Mouse (Mus musculus): Measurements from ENCODE around the gene Fcho2. TPM values are rescaled to one million over a fixed set of nuclear protein-coding genes. Genes with fewer than 3 reads are reported as not detected.

The Fcho2 gene
- total and polyA plus RNA-seq, 3 experiments: 2.2 to 5.8 TPM; not detected in 1

- DNase-seq (ENCODE audit: low read depth, low spot score): peak; percentile 9
- no peak overlapping the region for H3K27ac ChIP-seq (ENCODE audit: control insufficient read depth, low read depth, low read length)
- no peaks in the 10 kb centered on the region for H3K36me3 ChIP-seq (ENCODE audit: control insufficient read depth in 1 of 2, insufficient read depth in 2 of 2, low read length in 2 of 2)
- no peak overlapping the region for H3K4me3 ChIP-seq (ENCODE audit: control insufficient read depth in 1 of 2, insufficient read depth in 1 of 2, low read depth in 2 of 2, low read length in 2 of 2)
- no peaks in the 10 kb centered on the region for H3K4me1 ChIP-seq (ENCODE audit: control insufficient read depth in 1 of 2, insufficient read depth in 2 of 2, low read length in 2 of 2)
- no peak overlapping the region for H3K9ac ChIP-seq (ENCODE audit: control insufficient read depth, low read depth, low read length, poor library complexity, severe bottlenecking)
- H3K79me2 ChIP-seq (ENCODE audit: control insufficient read depth, insufficient read depth, low read length, poor library complexity): no peaks in the 10 kb centered on the region
- TF ChIP-seq BHLHE40 (IDR thresholded peaks at IDR 0.05; ENCODE audit: borderline replicate concordance, low read depth, low read length) (no peak), ELF1 (IDR thresholded peaks at IDR 0.05; ENCODE audit: low read depth, low read length) (no peak), NRF1 (IDR thresholded peaks at IDR 0.05; ENCODE audit: insufficient read depth, low read depth, low read length, poor library complexity, severe bottlenecking) (no peak), MEF2A (IDR thresholded peaks at IDR 0.05; ENCODE audit: extremely low read depth, insufficient replicate concordance, low read depth, low read length, poor library complexity, severe bottlenecking) (no peak), ZKSCAN1 (IDR thresholded peaks at IDR 0.05; ENCODE audit: low read depth, low read length) (no peak)
- no peaks in the 10 kb centered on the region for H3K9me3 ChIP-seq (replicated peaks; ENCODE audit: insufficient read depth, low read length)
- H3K27me3 ChIP-seq (ENCODE audit: control insufficient read depth in 1 of 2, insufficient read depth in 2 of 2, low read length in 2 of 2): no peaks in the 10 kb centered on the region
Observed at GRCm38 (mm10) chr13:98700661-98701308, 114.5 kb downstream of the Fcho2 start.

- TF ChIP-seq TAL1 (IDR thresholded peaks at IDR 0.05; ENCODE audit: low read length): no peak
Observed at GRCm38 (mm10) chr13:98699982-98700540, 115.2 kb downstream of the Fcho2 start.

GRCm38 (mm10) chr13:98699051-98699744 is 116.1 kb downstream of the Fcho2 start:
- no peaks in the 10 kb centered on the region for H3K9me3 ChIP-seq (replicated peaks; ENCODE audit: insufficient read depth, low read length)
- H3K4me3 ChIP-seq (ENCODE audit: control insufficient read depth in 1 of 2, insufficient read depth in 1 of 2, low read depth in 2 of 2, low read length in 2 of 2): no peak overlapping the region
- TF ChIP-seq CHD1 (IDR thresholded peaks at IDR 0.05; ENCODE audit: low read depth, low read length) (no peak), MXI1 (IDR thresholded peaks at IDR 0.05; ENCODE audit: low read depth, low read length) (no peak), MYC (IDR thresholded peaks at IDR 0.05; ENCODE audit: low read depth, low read length) (no peak), NRF1 (IDR thresholded peaks at IDR 0.05; ENCODE audit: insufficient read depth, low read depth, low read length, poor library complexity, severe bottlenecking) (no peak)
- no peak overlapping the region for H3K27ac ChIP-seq (ENCODE audit: control insufficient read depth, low read depth, low read length)
- no peak for DNase-seq (ENCODE audit: low read depth, low spot score)
- H3K4me1 ChIP-seq (ENCODE audit: control insufficient read depth in 1 of 2, insufficient read depth in 2 of 2, low read length in 2 of 2): no peaks in the 10 kb centered on the region
- no peaks in the 10 kb centered on the region for H3K27me3 ChIP-seq (ENCODE audit: control insufficient read depth in 1 of 2, insufficient read depth in 2 of 2, low read length in 2 of 2)
- no peaks in the 10 kb centered on the region for H3K36me3 ChIP-seq (ENCODE audit: control insufficient read depth in 1 of 2, insufficient read depth in 2 of 2, low read length in 2 of 2)
- no peaks in the 10 kb centered on the region for H3K79me2 ChIP-seq (ENCODE audit: control insufficient read depth, insufficient read depth, low read length, poor library complexity)
- H3K9ac ChIP-seq (ENCODE audit: control insufficient read depth, low read depth, low read length, poor library complexity, severe bottlenecking): no peak overlapping the region

More at GRCm38 (mm10) chr13:98699982-98700540, 115.2 kb downstream of the Fcho2 start:
- no peak overlapping the region for H3K9ac ChIP-seq (ENCODE audit: control insufficient read depth, low read depth, low read length, poor library complexity, severe bottlenecking)
- H3K79me2 ChIP-seq (ENCODE audit: control insufficient read depth, insufficient read depth, low read length, poor library complexity): no peaks in the 10 kb centered on the region
- H3K36me3 ChIP-seq (ENCODE audit: control insufficient read depth in 1 of 2, insufficient read depth in 2 of 2, low read length in 2 of 2): no peaks in the 10 kb centered on the region
- no peak for DNase-seq (ENCODE audit: low read depth, low spot score)
- no peak overlapping the region for H3K27ac ChIP-seq (ENCODE audit: control insufficient read depth, low read depth, low read length)
- no peak overlapping the region for H3K4me3 ChIP-seq (ENCODE audit: control insufficient read depth in 1 of 2, insufficient read depth in 1 of 2, low read depth in 2 of 2, low read length in 2 of 2)
- no peaks in the 10 kb centered on the region for H3K27me3 ChIP-seq (ENCODE audit: control insufficient read depth in 1 of 2, insufficient read depth in 2 of 2, low read length in 2 of 2)
- no peaks in the 10 kb centered on the region for H3K4me1 ChIP-seq (ENCODE audit: control insufficient read depth in 1 of 2, insufficient read depth in 2 of 2, low read length in 2 of 2)
- no peaks in the 10 kb centered on the region for H3K9me3 ChIP-seq (replicated peaks; ENCODE audit: insufficient read depth, low read length)
